Mouse (Mus musculus) CH12.LX (cell line): ENCODE results near the gene Gdf15.

Experiments used
- CTCF ChIP-seq, 2 experiments: IDR thresholded peaks in 1 of 2; conservative IDR thresholded peaks in 1 of 2; 2 replicates each; pipeline ENCODE4 v1.5.1; 2011 to 2012; ENCODE audit warnings: low read depth in 2 of 2, low read length in 2 of 2, improper control_type of control experiment in 1 of 2, inconsistent platforms in 1 of 2, mild to moderate bottlenecking in 1 of 2, moderate library complexity in 1 of 2
- EP300 ChIP-seq: IDR thresholded peaks from 2 replicates; pipeline ENCODE4 v1.6.1; 2011; ENCODE audit warnings: low read length, improper control_type of control experiment
- KAT2A ChIP-seq: IDR thresholded peaks from 2 replicates; pipeline ENCODE4 v1.6.1; 2012; ENCODE audit warnings: low read length, improper control_type of control experiment, inconsistent platforms; ENCODE audit not compliant: insufficient replicate concordance
- MAZ ChIP-seq: IDR thresholded peaks from 2 replicates; pipeline ENCODE4 v1.6.1; 2012; ENCODE audit warnings: low read depth, mild to moderate bottlenecking, inconsistent platforms, low read length, improper control_type of control experiment, moderate library complexity
- NRF1 ChIP-seq: IDR thresholded peaks from 2 replicates; pipeline ENCODE4 v1.6.1; 2014; ENCODE audit warnings: low read depth, mild to moderate bottlenecking, inconsistent platforms, low read length, improper control_type of control experiment, moderate library complexity
- POLR2A ChIP-seq: IDR thresholded peaks from 2 replicates; pipeline ENCODE4 v1.6.1; 2011; ENCODE audit warnings: low read depth, mild to moderate bottlenecking, improper control_type of control experiment, low read length
- RAD21 ChIP-seq: IDR thresholded peaks from 2 replicates; pipeline ENCODE4 v1.6.1; 2011; ENCODE audit warnings: low read depth, mild to moderate bottlenecking, low read length, improper control_type of control experiment, moderate library complexity
- SMC3 ChIP-seq: IDR thresholded peaks from 2 replicates; pipeline ENCODE4 v1.6.1; 2011; ENCODE audit warnings: low read depth, low read length, improper control_type of control experiment
- ZKSCAN1 ChIP-seq: IDR thresholded peaks from 2 replicates; pipeline ENCODE4 v1.6.1; 2012; ENCODE audit warnings: low read depth, inconsistent platforms, low read length, improper control_type of control experiment, borderline replicate concordance

GRCm38 (mm10) chr8:70678679-70679078 lies 46.4 kb upstream of the Gdf15 start:
- TF ChIP-seq EP300 (no peak), NRF1 (no peak), RAD21 (no peak), CTCF (conservative IDR thresholded peaks at IDR 0.05 in 1 of 2, IDR thresholded peaks at IDR 0.05 in 1 of 2; ENCODE audit: low read depth in 2 of 2, low read length in 2 of 2) (no peak), ZKSCAN1 (no peak), POLR2A (no peak), KAT2A (no peak), MAZ (no peak), SMC3 (no peak)
